ENCODE assay signal across 10 mouse cellular contexts in genomic region chr11:80489882-80490196, GRCm38 (mm10). TPM values are rescaled to one million over a fixed set of nuclear protein-coding genes. Genes with fewer than 3 reads are reported as not detected.
DNase-seq lines count a peak whose midpoint lies in the region; ATAC-seq and TF ChIP-seq lines count a peak whose summit lies in the region.
"Had no signal": no experiment of that assay in that cellular context is flagged by ENCODE, and none has a peak within 500 bp of the region (broad histone marks: within the 10 kb centered on the region; RNA-seq: fewer than 3 reads in every experiment).

No protein-coding gene starts in this region.

- H3K4me1 ChIP-seq in forebrain, embryonic 15.5 days: peaks cover 39% of the 10 kb centered on the region
- no peaks in the 10 kb centered on the region; the same call in 1 of the 2 replicates for H3K4me1 ChIP-seq in stomach, postnatal 0 days (replicated peaks; ENCODE audit: control insufficient read depth, insufficient read depth)

- ATAC-seq in forebrain, embryonic 15.5 days (replicated peaks): no peak; the same call in 1 of the 2 replicates
- no peak for ATAC-seq in stomach, postnatal 0 days (ENCODE audit: low FRiP score, low TSS enrichment)

- peak; percentile 50 to 65 for DNase-seq in right cerebral cortex, postnatal 10 days (ENCODE audit: low spot score in 2 of 2)
- no peak for DNase-seq in right cerebral cortex, postnatal 25 days
- DNase-seq in lung, postnatal 36 days: peak; percentile 56
- peak; percentile 55 for DNase-seq in thymus, postnatal 25 days
- DNase-seq in urinary bladder, postnatal 25 days (ENCODE audit: low spot score): no peak
- DNase-seq in left cerebral cortex, adult 9 months (ENCODE audit: low spot score in 2 of 2): no peak
- DNase-seq in stomach, postnatal 0 days (ENCODE audit: low spot score): no peak

- no peak overlapping the region for H3K9ac ChIP-seq in forebrain, embryonic 15.5 days (replicated peaks)
- no peak overlapping the region for H3K9ac ChIP-seq in stomach, postnatal 0 days (ENCODE audit: low read length)
- H3K9ac ChIP-seq: stomach, embryonic 15.5 days had no signal

- H3K27ac ChIP-seq in forebrain, embryonic 15.5 days (replicated peaks): peak overlapping the region; percentile 83
- no peak overlapping the region for H3K27ac ChIP-seq in stomach, postnatal 0 days (replicated peaks)
- H3K27ac ChIP-seq: kidney, postnatal 0 days; stomach, embryonic 15.5 days had no signal

- no peak for TF ChIP-seq CTCF in stomach, postnatal 0 days (IDR thresholded peaks at IDR 0.05; ENCODE audit: low read depth)

- no peaks in the 10 kb centered on the region for H3K36me3 ChIP-seq in forebrain, embryonic 15.5 days
- H3K36me3 ChIP-seq in stomach, postnatal 0 days (ENCODE audit: control insufficient read depth, insufficient read depth, low read length): no peaks in the 10 kb centered on the region
- H3K36me3 ChIP-seq: stomach, embryonic 15.5 days had no signal

- H3K9me3 ChIP-seq in forebrain, embryonic 15.5 days: no peaks in the 10 kb centered on the region
- H3K9me3 ChIP-seq in stomach, postnatal 0 days (ENCODE audit: control insufficient read depth, low read length): no peaks in the 10 kb centered on the region
- H3K9me3 ChIP-seq: stomach, embryonic 15.5 days had no signal

- no peak overlapping the region for H3K4me2 ChIP-seq in forebrain, embryonic 15.5 days (replicated peaks)
- no peak overlapping the region for H3K4me2 ChIP-seq in stomach, postnatal 0 days (replicated peaks; ENCODE audit: low read depth)
- H3K4me2 ChIP-seq: stomach, embryonic 15.5 days had no signal

- no peak for TF ChIP-seq EP300 in stomach, postnatal 0 days (optimal IDR thresholded peaks at IDR 0.05)

- WGBS in forebrain, embryonic 15.5 days: 54% methylated on average over 5 of the region's 5 CpGs
- WGBS in stomach, postnatal 0 days: 46% methylated on average over 5 of the region's 5 CpGs

- H3K4me3 ChIP-seq in forebrain, embryonic 15.5 days: no peak overlapping the region
- no peak overlapping the region for H3K4me3 ChIP-seq in stomach, postnatal 0 days (ENCODE audit: low read depth, low read length)
- H3K4me3 ChIP-seq: stomach, embryonic 15.5 days had no signal

- no peaks in the 10 kb centered on the region for H3K27me3 ChIP-seq in forebrain, embryonic 15.5 days
- H3K27me3 ChIP-seq in stomach, postnatal 0 days (ENCODE audit: control insufficient read depth, insufficient read depth, low read length): no peaks in the 10 kb centered on the region
- H3K27me3 ChIP-seq: stomach, embryonic 15.5 days had no signal

RNA-seq across cellular contexts. Expression of gene Cdk5r1, which starts 13.0 kb away (rescaled TPM):
- 105 and 120 TPM in 2 replicates for polyA plus RNA-seq in forebrain, embryonic 15.5 days (2015; fragmentation: Nextera tagmentation; extraction: Ambion mirVana)
- polyA plus RNA-seq in stomach, postnatal 0 days (2015; fragmentation: Nextera tagmentation; extraction: Ambion mirVana): 0.57 and 0.75 TPM in 2 replicates

Comparison
In these comparisons a context has a peak if more than half of its experiments do, and no peak if none do; other contexts are left out.
1. DNase-seq: peak in right cerebral cortex, postnatal 10 days (2 of 2), lung, postnatal 36 days (single experiment) and thymus, postnatal 25 days (single experiment); none in right cerebral cortex, postnatal 25 days (single experiment), urinary bladder, postnatal 25 days (single experiment), left cerebral cortex, adult 9 months (0 of 2) and stomach, postnatal 0 days (single experiment).
2. RNA of gene Cdk5r1, which starts 13.0 kb away (polyA plus RNA-seq): 105 to 120 TPM in forebrain, embryonic 15.5 days; 0.57 to 0.75 TPM in stomach, postnatal 0 days; every median in the first group is over 10 times any median in the second.